10 mouse cellular contexts compared by ENCODE assay signal in genomic region chr17:46086341-46086870, GRCm38 (mm10). TPM values are rescaled to one million over a fixed set of nuclear protein-coding genes. Genes with fewer than 3 reads are reported as not detected.
DNase-seq lines count a peak whose midpoint lies in the region; ATAC-seq and TF ChIP-seq lines count a peak whose summit lies in the region.
"Had no signal": no experiment of that assay in that cellular context is flagged by ENCODE, and none has a peak within 500 bp of the region (broad histone marks: within the 10 kb centered on the region; RNA-seq: fewer than 3 reads in every experiment).

No protein-coding gene starts in this region.

- H3K9me3 ChIP-seq in forebrain, embryonic 11.5 days (ENCODE audit: control insufficient read depth, low read length), result no peaks in the 10 kb centered on the region
- H3K9me3 ChIP-seq in forebrain, embryonic 12.5 days, result no peaks in the 10 kb centered on the region
- H3K9me3 ChIP-seq in lung, postnatal 0 days (ENCODE audit: low read length), result no peaks in the 10 kb centered on the region
- H3K9me3 ChIP-seq in embryonic facial prominence, embryonic 13.5 days, result no peaks in the 10 kb centered on the region
- H3K9me3 ChIP-seq in neural tube, embryonic 11.5 days (ENCODE audit: control insufficient read depth, low read length), result no peaks in the 10 kb centered on the region
- no peaks in the 10 kb centered on the region for H3K9me3 ChIP-seq in forebrain, embryonic 13.5 days (replicated peaks)
- H3K9me3 ChIP-seq in forebrain, embryonic 14.5 days (replicated peaks; ENCODE audit: control insufficient read depth, low read length), result no peaks in the 10 kb centered on the region
- H3K9me3 ChIP-seq: neural tube, embryonic 13.5 days had no signal

- no peaks in the 10 kb centered on the region for H3K27me3 ChIP-seq in forebrain, embryonic 11.5 days (ENCODE audit: control insufficient read depth, insufficient read depth, low read length)
- H3K27me3 ChIP-seq in forebrain, embryonic 12.5 days, result peaks cover 2% of the 10 kb centered on the region; the same call in 1 of the 2 replicates
- H3K27me3 ChIP-seq in lung, postnatal 0 days (replicated peaks; ENCODE audit: insufficient read depth, low read length), result no peaks in the 10 kb centered on the region
- H3K27me3 ChIP-seq in embryonic facial prominence, embryonic 13.5 days, result no peaks in the 10 kb centered on the region
- no peaks in the 10 kb centered on the region for H3K27me3 ChIP-seq in neural tube, embryonic 11.5 days (ENCODE audit: control insufficient read depth, insufficient read depth, low read length)
- H3K27me3 ChIP-seq in forebrain, embryonic 13.5 days, result no peaks in the 10 kb centered on the region
- no peaks in the 10 kb centered on the region for H3K27me3 ChIP-seq in forebrain, embryonic 14.5 days (replicated peaks; ENCODE audit: control insufficient read depth, insufficient read depth, low read length)
- H3K27me3 ChIP-seq: neural tube, embryonic 13.5 days had no signal

- 64% methylated on average over 17 of the region's 17 CpGs for WGBS in forebrain, embryonic 11.5 days
- WGBS in forebrain, embryonic 12.5 days, result 66% methylated on average over 17 of the region's 17 CpGs
- WGBS in lung, postnatal 0 days, result 48% methylated on average over 17 of the region's 17 CpGs
- 21% methylated on average over 17 of the region's 17 CpGs for WGBS in embryonic facial prominence, embryonic 13.5 days
- WGBS in neural tube, embryonic 11.5 days, result 52% methylated on average over 17 of the region's 17 CpGs
- WGBS in forebrain, embryonic 13.5 days, result 60% methylated on average over 17 of the region's 17 CpGs
- 65% methylated on average over 15 of the region's 17 CpGs for WGBS in forebrain, embryonic 14.5 days

- H3K4me1 ChIP-seq in forebrain, embryonic 11.5 days (replicated peaks; ENCODE audit: control insufficient read depth, insufficient read depth, low read length), result peaks cover 3% of the 10 kb centered on the region; the same call in 1 of the 2 replicates
- H3K4me1 ChIP-seq in forebrain, embryonic 12.5 days, result peaks cover 14% of the 10 kb centered on the region
- H3K4me1 ChIP-seq in lung, postnatal 0 days (ENCODE audit: insufficient read depth, low read depth, low read length), result peaks cover 14% of the 10 kb centered on the region
- peaks cover 60% of the 10 kb centered on the region for H3K4me1 ChIP-seq in embryonic facial prominence, embryonic 13.5 days
- peaks cover 4% of the 10 kb centered on the region for H3K4me1 ChIP-seq in neural tube, embryonic 11.5 days (ENCODE audit: control insufficient read depth, insufficient read depth, low read length)
- peaks cover 23% of the 10 kb centered on the region for H3K4me1 ChIP-seq in forebrain, embryonic 13.5 days
- peaks cover 17% of the 10 kb centered on the region for H3K4me1 ChIP-seq in forebrain, embryonic 14.5 days (ENCODE audit: control insufficient read depth, insufficient read depth, low read length)

- peak; percentile 60 for DNase-seq in forebrain, embryonic 11.5 days (ENCODE audit: low spot score)
- DNase-seq in lung, postnatal 0 days (ENCODE audit: low spot score), result no peak
- no peak for DNase-seq in lung, adult 18-20 months
- peak; percentile 43 for DNase-seq in neural tube, embryonic 11.5 days (ENCODE audit: low spot score)
- DNase-seq in forebrain, embryonic 14.5 days (ENCODE audit: low spot score), result no peak
- DNase-seq: adrenal gland, adult 2 months had no signal

- TF ChIP-seq EP300 in lung, postnatal 0 days (IDR thresholded peaks at IDR 0.05), result no peak

- no peak overlapping the region for H3K4me3 ChIP-seq in forebrain, embryonic 11.5 days (ENCODE audit: low read depth, low read length)
- no peak overlapping the region for H3K4me3 ChIP-seq in forebrain, embryonic 12.5 days (replicated peaks)
- no peak overlapping the region for H3K4me3 ChIP-seq in lung, postnatal 0 days (ENCODE audit: low read depth, low read length)
- 0 out of 2 replicates have a peak overlapping the region, but pooled peaks have one; percentile 1 for H3K4me3 ChIP-seq in embryonic facial prominence, embryonic 13.5 days
- no peak overlapping the region for H3K4me3 ChIP-seq in neural tube, embryonic 11.5 days (ENCODE audit: low read depth, low read length)
- no peak overlapping the region for H3K4me3 ChIP-seq in forebrain, embryonic 13.5 days
- H3K4me3 ChIP-seq in forebrain, embryonic 14.5 days (ENCODE audit: low read depth, low read length), result no peak overlapping the region
- H3K4me3 ChIP-seq: neural tube, embryonic 13.5 days had no signal

- peak; percentile 31 for TF ChIP-seq CTCF in lung, postnatal 0 days (IDR thresholded peaks at IDR 0.05)

- H3K4me2 ChIP-seq in forebrain, embryonic 11.5 days (ENCODE audit: low read depth, low read length, severe bottlenecking), result no peak overlapping the region
- H3K4me2 ChIP-seq in forebrain, embryonic 12.5 days, result no peak overlapping the region
- no peak overlapping the region for H3K4me2 ChIP-seq in lung, postnatal 0 days (replicated peaks; ENCODE audit: low read depth, low read length)
- peak overlapping the region; percentile 35 for H3K4me2 ChIP-seq in embryonic facial prominence, embryonic 13.5 days
- no peak overlapping the region for H3K4me2 ChIP-seq in neural tube, embryonic 11.5 days (ENCODE audit: low read depth)
- no peak overlapping the region for H3K4me2 ChIP-seq in forebrain, embryonic 13.5 days
- H3K4me2 ChIP-seq in forebrain, embryonic 14.5 days (ENCODE audit: low read length), result no peak overlapping the region
- H3K4me2 ChIP-seq: neural tube, embryonic 13.5 days had no signal

- no peak overlapping the region for H3K27ac ChIP-seq in forebrain, embryonic 11.5 days (ENCODE audit: low read depth, low read length)
- no peak overlapping the region for H3K27ac ChIP-seq in forebrain, embryonic 12.5 days
- no peak overlapping the region for H3K27ac ChIP-seq in lung, postnatal 0 days (ENCODE audit: low read length)
- H3K27ac ChIP-seq in embryonic facial prominence, embryonic 13.5 days, result peak overlapping the region; percentile 84
- H3K27ac ChIP-seq in neural tube, embryonic 11.5 days (ENCODE audit: low read depth, low read length), result no peak overlapping the region
- H3K27ac ChIP-seq in forebrain, embryonic 13.5 days, result no peak overlapping the region
- H3K27ac ChIP-seq in forebrain, embryonic 14.5 days (ENCODE audit: low read depth, low read length), result no peak overlapping the region
- H3K27ac ChIP-seq: neural tube, embryonic 13.5 days had no signal

- no peak for ATAC-seq in forebrain, embryonic 11.5 days (replicated peaks; ENCODE audit: low FRiP score)
- no peak for ATAC-seq in forebrain, embryonic 12.5 days (ENCODE audit: low FRiP score)
- no peak for ATAC-seq in lung, postnatal 0 days
- ATAC-seq in embryonic facial prominence, embryonic 13.5 days (ENCODE audit: insufficient number of reproducible peaks, insufficient read depth, low FRiP score, low TSS enrichment, low read depth), result peak; percentile 65
- no peak for ATAC-seq in neural tube, embryonic 11.5 days (ENCODE audit: insufficient read depth, low FRiP score, low TSS enrichment)
- ATAC-seq in forebrain, embryonic 13.5 days, result no peak
- no peak for ATAC-seq in forebrain, embryonic 14.5 days

- no peak overlapping the region for H3K9ac ChIP-seq in forebrain, embryonic 11.5 days (ENCODE audit: low read length)
- H3K9ac ChIP-seq in forebrain, embryonic 12.5 days, result no peak overlapping the region
- no peak overlapping the region for H3K9ac ChIP-seq in lung, postnatal 0 days (replicated peaks; ENCODE audit: low read depth)
- H3K9ac ChIP-seq in embryonic facial prominence, embryonic 13.5 days, result peak overlapping the region; percentile 40; the same call in 1 of the 2 replicates
- no peak overlapping the region for H3K9ac ChIP-seq in neural tube, embryonic 11.5 days (ENCODE audit: low read length)
- H3K9ac ChIP-seq in forebrain, embryonic 13.5 days, result no peak overlapping the region
- H3K9ac ChIP-seq in forebrain, embryonic 14.5 days (ENCODE audit: low read length), result no peak overlapping the region
- H3K9ac ChIP-seq: neural tube, embryonic 13.5 days had no signal

- no peaks in the 10 kb centered on the region for H3K36me3 ChIP-seq in forebrain, embryonic 11.5 days (ENCODE audit: control insufficient read depth, insufficient read depth, low read length)
- no peaks in the 10 kb centered on the region for H3K36me3 ChIP-seq in forebrain, embryonic 12.5 days (replicated peaks)
- no peaks in the 10 kb centered on the region for H3K36me3 ChIP-seq in lung, postnatal 0 days (ENCODE audit: insufficient read depth, low read length)
- no peaks in the 10 kb centered on the region for H3K36me3 ChIP-seq in embryonic facial prominence, embryonic 13.5 days
- no peaks in the 10 kb centered on the region for H3K36me3 ChIP-seq in neural tube, embryonic 11.5 days (ENCODE audit: control insufficient read depth, insufficient read depth, low read length)
- no peaks in the 10 kb centered on the region for H3K36me3 ChIP-seq in forebrain, embryonic 13.5 days (ENCODE audit: poor library complexity, severe bottlenecking)
- no peaks in the 10 kb centered on the region for H3K36me3 ChIP-seq in forebrain, embryonic 14.5 days (ENCODE audit: control insufficient read depth, insufficient read depth, low read length)
- H3K36me3 ChIP-seq: neural tube, embryonic 13.5 days had no signal

RNA-seq across cellular contexts. Expression of gene Mrps18a, which starts 24.4 kb away (rescaled TPM):
- polyA plus RNA-seq in forebrain, embryonic 11.5 days (2014; fragmentation: Nextera tagmentation; extraction: Ambion mirVana), result 119 and 127 TPM in 2 replicates
- 117 and 121 TPM in 2 replicates for polyA plus RNA-seq in forebrain, embryonic 12.5 days (2016; fragmentation: Nextera tagmentation; extraction: Ambion mirVana)
- polyA plus RNA-seq in lung, postnatal 0 days (2015; fragmentation: Nextera tagmentation; extraction: Ambion mirVana), result 96.4 and 103 TPM in 2 replicates
- 126 and 152 TPM in 2 replicates for polyA plus RNA-seq in embryonic facial prominence, embryonic 13.5 days (2015; fragmentation: Nextera tagmentation; extraction: Ambion mirVana)
- polyA plus RNA-seq in neural tube, embryonic 11.5 days (2014; fragmentation: Nextera tagmentation; extraction: Ambion mirVana), result 125 and 128 TPM in 2 replicates
- 136 and 137 TPM in 2 replicates for polyA plus RNA-seq in forebrain, embryonic 13.5 days (2015; fragmentation: Nextera tagmentation; extraction: Ambion mirVana)
- 135 and 141 TPM in 2 replicates for polyA plus RNA-seq in forebrain, embryonic 14.5 days (2014; fragmentation: Nextera tagmentation; extraction: Ambion mirVana)

RNA-seq across cellular contexts. Expression of gene Vegfa, which starts 54.2 kb away (rescaled TPM):
- 2.9 and 3.3 TPM in 2 replicates for polyA plus RNA-seq in forebrain, embryonic 11.5 days (2014; fragmentation: Nextera tagmentation; extraction: Ambion mirVana)
- polyA plus RNA-seq in forebrain, embryonic 12.5 days (2016; fragmentation: Nextera tagmentation; extraction: Ambion mirVana), result 4.1 TPM in 2 replicates
- polyA plus RNA-seq in lung, postnatal 0 days (2015; fragmentation: Nextera tagmentation; extraction: Ambion mirVana), result 21.4 and 31.9 TPM in 2 replicates
- polyA plus RNA-seq in embryonic facial prominence, embryonic 13.5 days (2015; fragmentation: Nextera tagmentation; extraction: Ambion mirVana), result 5.5 and 7.0 TPM in 2 replicates
- 2.3 and 3.4 TPM in 2 replicates for polyA plus RNA-seq in neural tube, embryonic 11.5 days (2014; fragmentation: Nextera tagmentation; extraction: Ambion mirVana)
- polyA plus RNA-seq in forebrain, embryonic 13.5 days (2015; fragmentation: Nextera tagmentation; extraction: Ambion mirVana), result 2.7 and 3.7 TPM in 2 replicates
- 2.3 and 2.6 TPM in 2 replicates for polyA plus RNA-seq in forebrain, embryonic 14.5 days (2014; fragmentation: Nextera tagmentation; extraction: Ambion mirVana)

RNA-seq across cellular contexts. Expression of gene Rsph9, which starts 57.6 kb away (rescaled TPM):
- polyA plus RNA-seq in forebrain, embryonic 11.5 days (2014; fragmentation: Nextera tagmentation; extraction: Ambion mirVana), result 14.1 and 15.6 TPM in 2 replicates
- polyA plus RNA-seq in forebrain, embryonic 12.5 days (2016; fragmentation: Nextera tagmentation; extraction: Ambion mirVana), result 14.9 and 15.9 TPM in 2 replicates
- 31.7 and 32.4 TPM in 2 replicates for polyA plus RNA-seq in lung, postnatal 0 days (2015; fragmentation: Nextera tagmentation; extraction: Ambion mirVana)
- 10.6 and 11.7 TPM in 2 replicates for polyA plus RNA-seq in embryonic facial prominence, embryonic 13.5 days (2015; fragmentation: Nextera tagmentation; extraction: Ambion mirVana)
- 8.9 and 12.6 TPM in 2 replicates for polyA plus RNA-seq in neural tube, embryonic 11.5 days (2014; fragmentation: Nextera tagmentation; extraction: Ambion mirVana)
- 22.1 and 26.1 TPM in 2 replicates for polyA plus RNA-seq in forebrain, embryonic 13.5 days (2015; fragmentation: Nextera tagmentation; extraction: Ambion mirVana)
- 46.8 and 47.3 TPM in 2 replicates for polyA plus RNA-seq in forebrain, embryonic 14.5 days (2014; fragmentation: Nextera tagmentation; extraction: Ambion mirVana)

Comparison
In these comparisons a context has a peak if more than half of its experiments do, and no peak if none do; other contexts are left out.
1. DNase-seq: peak in forebrain, embryonic 11.5 days (single experiment) and neural tube, embryonic 11.5 days (single experiment); none in lung, postnatal 0 days (single experiment), lung, adult 18-20 months (0 of 2) and forebrain, embryonic 14.5 days (single experiment).